Mouse (Mus musculus) thymus, postnatal 25 days (tissue): Measurements from ENCODE around the gene Wdr90.
A peak's percentile ranks its signal among the peaks of the same experiment; 100 is the strongest.

Experiments used
- DNase-seq: peaks from one replicate; pipeline ENCODE4 v3.0.0; 2022

The Wdr90 gene

DNA sequence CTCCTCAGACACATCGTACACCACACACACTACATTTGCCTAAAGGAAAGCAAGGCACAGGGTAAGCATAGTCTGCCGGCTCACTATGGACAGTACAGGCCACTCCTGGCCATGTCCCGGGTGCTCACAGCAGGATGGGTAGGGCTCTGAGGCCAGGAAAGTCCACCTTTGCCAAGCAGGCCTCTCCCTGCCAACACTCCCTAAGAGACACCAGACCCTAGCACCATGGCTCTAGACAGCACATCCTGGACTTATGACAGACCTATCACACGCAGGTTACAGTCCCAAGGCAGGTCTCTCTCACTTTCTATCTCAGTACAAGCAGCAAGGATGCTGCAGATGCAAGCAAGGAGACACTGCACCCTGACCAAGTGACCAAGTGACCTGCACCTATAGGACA lies 18.2 kb downstream of the Wdr90 start:
- no peak for DNase-seq

DNA sequence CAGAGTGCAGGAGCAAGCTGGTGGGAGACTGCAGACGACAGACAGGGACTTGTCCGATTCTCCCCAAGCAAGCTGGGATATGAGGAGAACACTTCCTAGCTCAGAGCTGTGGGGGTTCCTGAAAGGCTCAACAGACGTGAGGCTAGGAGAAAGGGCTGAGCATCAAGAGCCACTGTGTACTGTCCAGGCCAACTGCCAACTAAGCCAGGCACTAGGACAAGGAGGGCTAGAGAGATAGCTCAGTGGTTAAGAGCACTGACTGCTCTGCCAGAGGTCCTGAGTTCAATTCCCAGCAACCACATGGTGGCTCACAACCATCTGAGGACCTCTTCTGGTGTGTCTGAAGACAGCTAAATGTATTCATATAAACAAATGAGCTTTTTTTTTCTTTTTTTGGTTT lies 18.8 kb downstream of the Wdr90 start:
- no peak for DNase-seq

DNA sequence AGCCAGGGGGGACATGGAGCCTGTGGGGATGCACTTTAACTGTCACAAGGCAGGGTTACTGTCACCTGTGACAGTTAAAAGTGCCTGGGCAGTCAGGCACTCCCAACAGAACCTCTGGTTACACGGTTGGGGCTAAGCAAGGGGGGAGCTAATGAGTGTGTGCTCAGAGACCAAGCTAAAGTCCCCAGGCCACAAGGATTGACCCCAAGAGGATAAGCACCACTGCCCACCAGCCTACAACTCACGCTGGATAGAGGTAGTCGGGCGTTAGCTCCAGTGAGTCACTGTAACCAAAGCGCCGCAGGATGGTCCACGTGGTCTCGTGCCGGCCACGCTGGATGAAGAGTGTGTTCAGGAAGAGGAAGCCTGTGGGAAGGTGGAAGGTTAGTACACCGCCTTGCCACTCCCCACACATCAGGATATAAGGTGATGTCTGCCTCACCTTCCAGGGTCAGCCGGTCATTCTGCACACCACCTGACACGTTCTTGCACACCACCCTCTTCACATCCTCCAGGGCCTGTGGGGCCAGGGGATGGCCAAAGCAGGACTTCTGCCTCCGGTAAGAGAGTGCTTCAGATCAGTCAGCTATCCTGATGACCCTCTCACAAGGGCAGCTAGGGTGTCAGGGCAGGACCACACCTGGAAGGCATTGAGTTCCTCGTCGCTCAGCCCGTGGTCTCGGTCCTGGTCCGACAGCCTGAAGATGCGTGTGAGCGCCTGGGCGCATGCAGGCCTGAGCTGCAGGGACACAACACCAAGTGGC lies 20.0 kb downstream of the Wdr90 start, which contains the start of gene Gm20683:
Gene Gm20683, minus strand, starts transcription at position 647 of the 764 bp plus-strand sequence.
- DNase-seq = no peak

DNA sequence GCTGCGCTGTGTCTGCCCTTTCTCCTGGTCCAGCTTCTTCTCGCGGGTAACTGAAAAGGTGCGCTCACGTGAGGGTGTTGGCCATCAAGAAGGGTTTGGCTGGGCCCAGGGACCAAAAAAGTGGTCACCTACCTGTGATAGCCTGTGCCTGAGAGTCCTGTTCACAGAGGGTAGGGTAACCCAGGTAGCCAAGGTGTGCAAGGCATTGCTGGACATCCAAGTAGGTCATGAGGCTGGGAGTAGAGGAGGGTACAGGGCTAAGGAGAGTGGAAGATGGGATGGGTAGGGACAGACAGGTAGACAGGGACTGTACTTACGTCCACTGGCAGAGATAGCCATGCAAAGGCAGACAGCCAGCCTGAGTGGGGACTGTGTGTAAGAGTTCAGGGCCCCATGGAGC lies 20.8 kb downstream of the Wdr90 start:
- DNase-seq = no peak

DNA sequence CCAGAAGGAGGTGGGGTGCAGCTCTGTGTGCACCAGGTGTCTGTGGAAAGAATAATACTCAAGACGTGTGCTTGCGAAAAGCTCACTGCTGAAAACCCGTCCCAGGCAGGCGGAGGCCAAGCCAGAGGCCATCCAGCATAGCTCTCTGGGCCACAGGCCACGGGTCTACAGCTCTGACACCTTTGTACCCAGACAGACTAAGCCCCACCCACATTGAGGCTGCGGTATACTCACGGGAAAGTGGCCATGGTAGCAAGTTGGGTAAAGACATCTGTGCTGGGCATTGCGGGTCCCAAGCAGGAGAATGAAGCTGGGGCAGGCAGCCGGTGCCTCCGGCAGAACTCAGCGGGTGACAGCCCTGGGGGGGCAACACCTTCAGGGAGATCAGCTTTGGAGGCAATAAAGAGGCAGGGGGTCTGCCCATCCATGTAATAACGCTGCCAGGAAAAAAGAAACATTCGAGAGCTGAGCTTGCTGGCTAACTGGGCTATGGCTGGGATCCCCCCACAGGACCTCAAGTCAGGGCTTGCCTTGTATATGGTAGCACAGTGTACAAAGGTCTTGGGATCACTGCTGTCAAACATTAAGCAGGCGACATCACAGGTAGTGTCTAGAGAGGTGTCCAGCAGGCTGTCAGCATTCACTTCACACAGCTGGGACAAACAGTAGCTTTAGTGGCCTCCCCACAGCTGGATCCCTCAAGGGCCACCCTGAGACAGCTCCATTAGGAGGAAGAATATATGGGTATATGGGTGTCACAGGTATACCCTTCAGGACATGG lies 21.7 kb downstream of the Wdr90 start:
- no peak for DNase-seq

DNA sequence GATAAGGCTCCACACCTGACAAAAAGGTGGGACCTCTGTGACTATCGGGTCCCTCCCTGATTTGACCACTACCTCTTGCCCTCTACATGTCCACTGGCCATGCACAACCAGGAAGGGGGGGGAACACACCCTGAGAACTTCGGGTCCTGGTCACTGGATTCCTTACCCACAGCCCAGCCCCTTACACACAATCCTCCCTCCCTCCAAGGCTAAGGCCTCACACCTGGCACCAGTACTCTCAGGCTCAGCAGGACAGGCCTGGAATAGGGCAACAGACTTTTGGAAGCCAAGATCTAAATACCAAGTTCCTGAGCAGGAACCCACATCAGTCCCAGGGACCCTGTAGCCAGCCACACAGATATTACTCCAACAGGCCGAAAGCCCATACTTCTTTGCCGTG lies 22.4 kb downstream of the Wdr90 start:
- DNase-seq = no peak

DNA sequence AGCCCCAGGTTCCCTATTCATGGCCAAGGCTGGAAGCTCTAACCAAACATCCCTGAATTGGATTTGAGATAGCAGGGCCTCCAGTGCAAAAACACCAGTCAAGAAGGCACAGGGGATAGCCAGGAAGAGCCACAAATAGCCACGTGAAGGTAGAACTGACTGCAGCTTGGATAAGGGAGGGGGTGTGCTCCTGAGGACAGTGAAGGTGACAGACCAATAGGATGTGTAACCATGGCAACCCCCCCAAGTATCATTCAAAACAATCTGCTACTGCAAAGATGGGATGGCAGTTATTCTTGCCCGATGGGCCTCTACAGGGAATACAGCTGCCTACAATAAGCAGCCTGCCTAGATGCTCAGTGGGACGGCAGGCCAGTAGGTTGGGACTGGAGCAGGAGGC lies 23.8 kb downstream of the Wdr90 start:
- DNase-seq = no peak

DNA sequence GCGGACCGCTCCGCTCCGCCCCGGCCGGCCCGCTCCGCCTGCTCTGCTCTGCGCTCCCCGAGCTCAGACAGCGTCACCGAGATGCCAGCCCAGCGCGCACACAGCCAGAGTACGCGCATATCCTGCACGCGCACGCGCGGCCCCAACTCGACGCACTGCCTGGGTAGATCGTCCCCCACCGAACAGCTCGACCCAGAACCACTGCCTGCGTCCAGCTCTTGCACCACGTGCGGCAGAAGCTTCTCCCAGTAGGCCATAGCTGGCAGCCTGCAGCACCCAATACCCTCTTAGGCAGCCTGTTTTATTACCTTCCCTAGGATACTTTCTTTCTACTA lies 24.3 kb downstream of the Wdr90 start, which contains the start of gene Rhbdl1:
Gene Rhbdl1, minus strand, starts transcription at position 220 of the 335 bp plus-strand sequence.
- DNase-seq = peak; percentile 47

DNA sequence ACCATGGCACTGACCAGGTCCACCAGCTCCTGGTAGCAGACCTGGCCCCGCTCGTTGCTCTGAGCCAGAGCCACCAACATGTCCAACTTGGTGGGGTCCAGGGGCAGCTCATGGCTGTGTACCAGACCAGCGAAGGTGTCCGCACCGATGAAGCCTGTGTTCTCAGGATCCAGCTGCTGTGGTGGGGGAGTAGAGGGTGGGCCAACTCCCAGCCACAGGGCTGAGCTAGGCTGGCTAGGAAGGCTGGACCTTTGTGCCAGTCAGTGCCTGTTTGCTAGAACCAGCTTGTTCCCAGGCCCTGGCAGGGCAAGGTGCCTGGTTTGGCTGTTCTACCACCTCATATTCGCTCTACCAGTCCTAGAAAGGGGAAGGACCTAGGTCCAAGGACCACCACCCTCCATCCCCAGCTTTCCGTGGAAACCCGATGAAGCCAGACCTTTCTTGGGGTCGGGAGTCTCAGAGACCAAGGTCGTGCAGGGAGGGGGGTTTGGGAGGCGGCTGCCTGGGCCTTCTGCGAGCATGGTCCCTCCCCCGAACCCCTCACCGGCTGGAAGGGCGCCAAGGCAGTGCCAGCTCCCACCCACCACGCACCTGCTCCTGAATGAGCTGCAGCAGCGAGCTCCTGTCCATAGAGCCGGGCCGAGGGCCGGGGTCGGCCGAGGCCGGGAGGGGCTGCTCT lies 24.8 kb downstream of the Wdr90 start:
- peak; percentile 34 for DNase-seq

DNA sequence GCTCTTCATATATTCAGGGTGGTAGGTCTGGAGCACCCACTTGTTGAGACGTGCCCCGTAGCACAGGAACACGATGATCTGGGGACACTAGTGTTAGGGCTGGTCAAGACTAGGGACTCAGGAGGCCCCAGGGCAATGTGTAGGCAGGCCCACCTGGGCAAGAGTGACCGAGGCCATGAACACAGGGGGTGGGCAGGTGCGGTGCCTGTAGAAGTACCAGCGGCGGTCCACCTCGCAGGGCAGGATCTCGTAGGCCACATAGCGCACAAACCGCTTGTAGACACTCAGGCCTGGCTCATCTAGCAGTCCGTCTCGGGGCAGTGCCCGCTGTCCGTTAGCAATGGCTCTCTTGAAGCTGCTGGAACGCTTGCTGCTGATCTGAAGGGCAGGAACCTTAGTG lies 25.5 kb downstream of the Wdr90 start:
- no peak for DNase-seq

DNA sequence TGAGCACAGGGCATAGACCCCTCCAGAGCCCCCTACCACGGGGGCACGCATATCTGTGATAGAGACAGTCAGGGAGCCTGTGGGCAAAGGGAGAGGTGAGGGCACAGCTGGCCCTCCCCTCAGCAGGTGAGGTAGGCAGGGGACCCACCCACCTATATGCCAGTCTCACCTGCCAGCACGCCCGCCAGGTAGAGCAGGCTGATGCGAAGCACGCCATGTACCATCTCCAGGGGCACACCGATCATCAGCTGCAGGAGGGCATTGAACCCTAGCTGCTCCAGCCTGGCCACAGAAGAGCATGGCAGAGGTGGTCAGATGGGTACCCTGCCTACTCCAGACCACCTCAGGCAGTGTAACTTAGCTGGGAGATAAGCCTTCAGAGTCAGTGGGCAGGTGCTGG lies 26.0 kb downstream of the Wdr90 start:
- no peak for DNase-seq

DNA sequence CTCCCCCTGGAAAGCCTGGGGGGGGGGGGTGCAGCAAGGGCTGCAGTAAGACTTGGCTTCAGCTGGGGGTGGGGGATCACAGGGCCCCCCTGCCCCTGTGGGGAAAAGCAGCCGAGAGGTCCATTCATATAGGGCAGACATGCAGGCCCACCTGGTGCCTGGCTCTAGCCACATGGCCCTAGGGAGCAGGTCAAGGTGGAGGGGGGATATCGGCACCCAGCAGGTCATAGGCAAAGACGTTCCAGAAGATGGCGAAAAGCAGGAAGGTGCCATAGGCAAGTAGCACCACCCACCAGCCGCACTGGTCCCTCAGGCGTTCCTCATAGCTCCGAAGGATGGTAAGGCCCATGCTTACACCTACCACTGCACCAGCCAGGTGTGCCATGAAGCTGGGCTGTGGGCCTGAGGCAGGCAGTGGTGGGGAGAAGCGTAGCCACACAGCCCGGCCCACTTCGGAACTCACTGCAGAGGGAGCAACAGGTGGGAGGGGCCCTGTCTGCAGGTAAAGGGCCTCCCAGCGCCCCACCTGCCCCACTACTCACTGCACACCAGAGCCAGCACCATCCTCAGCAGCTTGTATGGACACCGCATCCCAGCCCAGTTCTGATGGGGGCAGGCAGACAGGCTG lies 26.6 kb downstream of the Wdr90 start:
- DNase-seq = no peak

DNA sequence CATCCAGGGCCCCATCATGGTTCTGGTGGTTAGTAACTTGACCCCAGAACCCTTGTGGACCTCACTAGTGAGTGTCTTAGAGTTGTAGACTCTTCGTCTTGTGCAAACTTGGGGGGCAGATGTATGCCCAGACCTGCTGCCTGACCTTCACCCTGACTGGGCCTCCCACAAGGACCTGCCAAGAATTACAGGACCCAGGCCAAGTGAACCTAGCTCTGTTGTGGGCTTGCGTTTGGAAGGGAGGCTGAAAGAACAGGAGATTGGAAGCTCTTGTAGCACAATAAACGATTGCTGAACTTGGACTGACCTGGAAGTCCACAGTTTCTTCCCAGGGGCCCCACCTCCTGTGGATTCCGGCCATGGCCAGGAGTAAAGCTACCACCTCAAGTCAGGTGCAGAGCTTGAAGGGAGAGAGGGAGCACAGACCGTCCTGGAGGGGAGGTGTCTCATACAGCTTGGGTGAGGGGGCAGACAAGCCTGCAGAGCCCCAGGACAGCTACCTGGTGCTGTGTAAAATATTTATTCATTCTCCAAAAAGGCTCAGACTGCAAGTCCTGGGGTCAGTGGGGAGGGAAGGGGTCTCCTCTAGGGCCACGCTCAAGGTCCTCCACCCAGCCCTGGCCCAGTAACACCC lies 27.2 kb downstream of the Wdr90 start:
- no peak for DNase-seq

DNA sequence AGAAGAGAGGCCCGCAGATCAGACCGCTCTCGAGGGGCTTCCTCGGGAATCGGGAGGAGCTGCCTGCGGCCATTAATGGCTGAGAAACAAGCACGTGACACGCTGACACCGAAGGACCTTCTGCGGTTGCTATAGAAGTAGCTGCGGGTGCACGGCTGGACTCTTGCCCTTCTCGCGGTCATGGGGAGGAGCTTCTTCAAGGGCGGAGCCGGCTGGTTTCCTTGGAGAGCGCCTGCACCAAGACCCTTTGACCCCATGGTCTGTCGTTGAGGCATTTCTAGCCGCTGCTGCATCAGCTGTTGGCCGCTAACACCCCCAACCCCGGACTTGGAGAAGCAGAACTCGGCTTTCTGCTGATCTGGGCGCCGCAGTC lies 28.0 kb downstream of the Wdr90 start, which contains the start of gene Stub1:
Gene Stub1, minus strand, starts transcription at position 114 of the 373 bp plus-strand sequence.
- no peak for DNase-seq

DNA sequence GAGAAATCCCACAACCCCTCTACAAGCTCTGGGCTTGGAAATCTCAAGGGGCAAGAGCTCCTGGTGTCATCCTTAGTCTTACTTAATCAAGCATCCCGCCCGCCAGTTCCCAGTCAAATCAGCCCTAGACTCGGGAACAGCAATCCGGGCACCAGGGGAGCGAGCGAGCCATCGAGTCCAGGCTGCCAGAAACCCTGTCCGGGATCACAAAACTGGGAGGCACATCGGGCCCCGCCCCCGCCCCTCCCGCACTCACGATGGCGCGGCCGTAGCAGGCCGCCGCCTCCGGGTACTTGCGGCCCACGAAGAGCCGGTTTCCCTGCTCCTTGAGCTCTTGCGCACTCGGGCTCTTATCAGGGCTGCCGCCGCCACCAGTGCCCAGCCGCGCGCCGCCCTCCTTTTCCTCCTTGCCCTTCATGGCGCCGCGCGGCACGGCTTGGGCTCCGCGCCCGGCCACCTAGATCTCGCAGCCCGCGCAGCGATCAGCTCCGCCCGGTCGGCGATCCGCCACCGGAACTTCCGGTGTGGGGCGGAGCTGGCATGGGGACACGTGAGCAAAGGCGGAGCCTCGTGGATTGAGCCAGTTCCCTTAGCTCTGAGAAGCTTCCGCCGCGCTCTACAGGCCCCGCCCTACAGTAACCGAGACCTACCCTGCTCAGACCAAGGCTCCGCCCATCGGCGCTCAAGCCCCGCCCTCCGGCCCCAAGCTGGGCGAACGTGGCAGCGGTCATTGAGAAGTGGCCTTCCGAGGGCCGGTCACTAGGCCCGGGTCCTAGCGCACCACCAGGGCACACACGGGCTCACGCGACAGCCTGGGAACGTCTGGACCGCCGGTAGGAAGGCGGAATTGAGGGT lies 28.6 kb downstream of the Wdr90 start:
- peak; percentile 97 for DNase-seq

DNA sequence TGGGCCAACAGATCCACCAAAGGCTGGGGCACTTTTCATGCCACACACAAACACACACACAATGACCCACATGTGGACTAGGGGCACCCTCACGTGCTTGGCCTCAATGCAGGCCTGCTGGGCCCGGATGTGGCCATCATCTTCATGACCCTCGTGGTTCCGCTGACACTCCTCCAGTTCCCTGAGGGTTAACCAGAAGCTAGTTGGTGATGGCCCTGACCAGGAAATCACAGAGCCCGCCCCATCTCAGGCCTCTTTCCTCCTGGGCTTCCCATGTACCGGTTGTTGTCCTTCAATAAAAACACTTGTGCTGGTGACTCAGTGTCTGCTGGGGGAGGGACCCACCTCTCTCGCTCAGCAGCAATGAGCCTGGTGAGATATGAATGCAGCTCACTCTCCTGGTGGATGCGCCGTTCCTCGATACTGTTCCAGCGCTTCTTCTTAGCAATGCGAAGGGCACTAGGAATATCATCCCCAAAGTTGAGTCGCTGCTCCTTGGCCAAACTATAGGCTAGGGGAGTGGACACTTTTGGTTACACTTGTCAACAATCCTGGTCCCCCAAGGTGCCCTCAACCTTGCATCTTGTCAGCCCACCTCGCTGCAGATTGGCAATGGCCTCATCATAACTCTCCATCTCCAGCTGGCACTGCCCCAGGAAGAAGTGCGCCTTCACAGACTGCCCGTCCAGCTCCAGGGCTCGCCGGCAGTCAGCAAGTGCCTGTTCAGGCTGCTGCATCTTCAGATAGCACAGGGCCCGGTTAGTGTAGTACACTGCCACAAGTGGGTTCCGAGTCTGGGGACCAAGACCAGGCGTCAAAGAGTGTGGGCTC lies 29.6 kb downstream of the Wdr90 start:
- DNase-seq = no peak

DNA sequence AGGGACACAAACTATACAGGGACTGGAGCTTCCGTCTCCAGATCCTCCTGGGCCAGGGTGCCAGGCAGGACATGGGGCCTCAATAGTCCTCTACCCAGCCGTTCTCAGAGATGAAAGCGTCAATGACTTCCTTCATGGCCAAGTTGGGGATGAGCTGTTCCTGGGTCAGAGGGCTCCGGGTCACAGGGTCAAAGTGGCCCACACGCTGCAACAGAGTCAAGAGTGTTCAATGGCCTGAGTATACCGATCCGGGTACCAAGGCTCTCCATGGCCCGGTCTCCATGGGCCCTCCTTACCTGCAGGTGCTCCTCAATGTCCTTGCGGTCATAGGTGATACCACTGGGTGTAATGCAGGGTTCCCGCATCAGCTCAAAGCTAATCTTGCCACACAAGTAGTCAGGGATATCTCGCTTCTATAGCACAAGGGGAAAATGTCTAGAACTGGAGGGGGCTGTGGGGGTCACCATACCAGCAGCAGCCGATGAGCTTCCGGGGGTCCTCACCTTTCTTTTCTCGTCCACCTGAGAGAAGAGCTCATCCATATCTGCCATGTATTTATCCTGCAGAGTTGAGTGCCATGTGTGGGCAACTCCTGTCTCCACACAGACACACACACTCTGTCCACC lies 30.4 kb downstream of the Wdr90 start:
- DNase-seq = no peak

DNA sequence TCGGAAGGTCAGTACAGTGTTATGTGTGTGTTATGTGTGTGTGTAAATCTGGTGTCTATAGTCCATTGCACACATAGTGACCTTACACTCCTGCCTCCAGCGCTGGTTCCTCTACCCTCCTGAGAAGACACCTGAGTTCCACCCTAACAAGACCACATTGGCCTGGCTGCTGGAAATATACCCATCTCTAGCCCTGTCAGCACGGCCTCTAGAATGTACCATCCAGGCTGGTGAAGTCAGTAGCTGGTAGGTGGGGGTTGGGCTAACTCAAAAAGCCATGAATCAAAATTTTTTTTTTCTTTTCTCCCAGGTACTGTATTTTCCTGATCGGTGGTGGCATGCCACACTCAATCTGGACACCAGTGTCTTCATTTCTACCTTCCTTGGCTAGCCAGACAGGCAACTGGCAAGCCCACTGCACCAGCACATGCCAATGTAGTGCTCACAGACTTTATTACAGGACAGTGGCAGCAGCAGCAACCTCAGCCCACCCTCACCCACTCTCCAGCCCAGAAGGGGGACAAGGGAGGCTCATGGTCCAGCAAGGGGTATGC lies 31.0 kb downstream of the Wdr90 start:
- no peak for DNase-seq

DNA sequence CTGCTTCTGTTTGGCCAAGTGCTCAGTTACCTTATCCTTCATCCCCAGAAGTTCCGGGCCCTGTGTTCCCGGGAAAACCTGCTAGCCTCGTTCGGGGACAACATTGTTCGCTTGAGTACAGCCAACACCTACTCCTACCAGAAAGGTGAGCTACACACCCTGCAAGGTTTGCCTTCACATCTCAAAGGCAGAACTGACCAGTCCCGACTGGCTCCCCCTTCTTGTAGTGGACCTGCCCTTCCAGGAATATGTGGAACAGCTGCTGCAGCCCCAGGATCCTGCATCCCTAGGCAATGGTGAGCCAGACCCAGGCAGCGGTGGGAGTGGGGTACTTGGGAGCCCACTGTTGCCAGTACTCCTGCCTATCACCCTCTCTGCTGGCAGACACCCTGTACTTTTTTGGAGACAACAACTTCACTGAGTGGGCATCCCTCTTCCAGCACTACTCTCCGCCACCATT lies 31.7 kb downstream of the Wdr90 start:
- no peak for DNase-seq
